Mouse (Mus musculus): ENCODE data around the gene Dhcr24. TPM values are rescaled to one million over a fixed set of nuclear protein-coding genes. Genes with fewer than 3 reads are reported as not detected.

The Dhcr24 gene
- 76.3 and 86.4 TPM in 2 replicates for polyA plus RNA-seq (2012; rRNA removed)

GRCm38 (mm10) chr4:106560846-106561781, at the start of gene Dhcr24:
Gene Dhcr24, plus strand, starts transcription at chr4:106561038.
- Histone ChIP-seq H3K4me1 (ENCODE audit: control insufficient read depth, insufficient read depth, low read length) (peaks cover 6% of the 10 kb centered on the region), H3K4me3 (replicated peaks; ENCODE audit: insufficient read depth, low read depth, low read length) (peak within 1 kb of the TSS; percentile 90), H3K27ac (ENCODE audit: insufficient read depth, low read length) (no peak within 1 kb of the TSS), H3K27me3 (ENCODE audit: control insufficient read depth, insufficient read depth, low read length) (no peaks in the 10 kb centered on the region)
- peak; percentile 57 for TF ChIP-seq POLR2A (IDR thresholded peaks at IDR 0.05; ENCODE audit: borderline replicate concordance, insufficient read depth, low read length)
- TF ChIP-seq CTCF (IDR thresholded peaks at IDR 0.05; ENCODE audit: borderline replicate concordance, insufficient read depth, low read depth, low read length) = no peak
- 1% methylated on average over 89 of the region's 89 CpGs for WGBS
- peak; percentile 93 to 94 for DNase-seq

- H3K27ac ChIP-seq (ENCODE audit: insufficient read depth, low read length) = no peak overlapping the region
- no peak for DNase-seq
- TF ChIP-seq POLR2A (IDR thresholded peaks at IDR 0.05; ENCODE audit: borderline replicate concordance, insufficient read depth, low read length) (no peak), CTCF (IDR thresholded peaks at IDR 0.05; ENCODE audit: borderline replicate concordance, insufficient read depth, low read depth, low read length) (no peak)
- H3K27me3 ChIP-seq (ENCODE audit: control insufficient read depth, insufficient read depth, low read length) = no peaks in the 10 kb centered on the region
- no peaks in the 10 kb centered on the region for H3K4me1 ChIP-seq (ENCODE audit: control insufficient read depth, insufficient read depth, low read length)
- H3K4me3 ChIP-seq (replicated peaks; ENCODE audit: insufficient read depth, low read depth, low read length) = no peak overlapping the region
- 53% methylated on average over 6 of the region's 6 CpGs for WGBS
Measured at GRCm38 (mm10) chr4:106514606-106515005, 46.2 kb upstream of the Dhcr24 start.

GRCm38 (mm10) chr4:106522547-106522946, 38.3 kb upstream of the Dhcr24 start:
- Histone ChIP-seq H3K27me3 (ENCODE audit: control insufficient read depth, insufficient read depth, low read length) (no peaks in the 10 kb centered on the region), H3K27ac (ENCODE audit: insufficient read depth, low read length) (no peak overlapping the region), H3K4me1 (ENCODE audit: control insufficient read depth, insufficient read depth, low read length) (no peaks in the 10 kb centered on the region), H3K4me3 (replicated peaks; ENCODE audit: insufficient read depth, low read depth, low read length) (no peak overlapping the region)
- no peak for DNase-seq
- TF ChIP-seq CTCF (IDR thresholded peaks at IDR 0.05; ENCODE audit: borderline replicate concordance, insufficient read depth, low read depth, low read length) = no peak
- no peak for TF ChIP-seq POLR2A (IDR thresholded peaks at IDR 0.05; ENCODE audit: borderline replicate concordance, insufficient read depth, low read length)
- WGBS = 85% methylated on average over 3 of the region's 3 CpGs

GRCm38 (mm10) chr4:106524131-106524530, 36.7 kb upstream of the Dhcr24 start:
- Histone ChIP-seq H3K4me3 (replicated peaks; ENCODE audit: insufficient read depth, low read depth, low read length) (no peak overlapping the region), H3K27me3 (ENCODE audit: control insufficient read depth, insufficient read depth, low read length) (no peaks in the 10 kb centered on the region), H3K4me1 (ENCODE audit: control insufficient read depth, insufficient read depth, low read length) (no peaks in the 10 kb centered on the region), H3K27ac (ENCODE audit: insufficient read depth, low read length) (no peak overlapping the region)
- 78% methylated on average over 2 of the region's 2 CpGs for WGBS
- TF ChIP-seq POLR2A (IDR thresholded peaks at IDR 0.05; ENCODE audit: borderline replicate concordance, insufficient read depth, low read length) (no peak), CTCF (IDR thresholded peaks at IDR 0.05; ENCODE audit: borderline replicate concordance, insufficient read depth, low read depth, low read length) (no peak)
- no peak for DNase-seq

- Histone ChIP-seq H3K27me3 (ENCODE audit: control insufficient read depth, insufficient read depth, low read length) (no peaks in the 10 kb centered on the region), H3K4me3 (replicated peaks; ENCODE audit: insufficient read depth, low read depth, low read length) (no peak overlapping the region), H3K4me1 (ENCODE audit: control insufficient read depth, insufficient read depth, low read length) (no peaks in the 10 kb centered on the region), H3K27ac (ENCODE audit: insufficient read depth, low read length) (no peak overlapping the region)
- 82% methylated on average over 2 of the region's 2 CpGs for whole genome bisulfite sequencing
- DNase-seq = no peak
- TF ChIP-seq CTCF (IDR thresholded peaks at IDR 0.05; ENCODE audit: borderline replicate concordance, insufficient read depth, low read depth, low read length) = no peak
- TF ChIP-seq POLR2A (IDR thresholded peaks at IDR 0.05; ENCODE audit: borderline replicate concordance, insufficient read depth, low read length) = no peak
Measured at GRCm38 (mm10) chr4:106525001-106525400, 35.8 kb upstream of the Dhcr24 start.

- TF ChIP-seq CTCF (IDR thresholded peaks at IDR 0.05; ENCODE audit: borderline replicate concordance, insufficient read depth, low read depth, low read length) (no peak; the same call in 1 of the 2 replicates), POLR2A (IDR thresholded peaks at IDR 0.05; ENCODE audit: borderline replicate concordance, insufficient read depth, low read length) (no peak)
- no peak overlapping the region for H3K4me3 ChIP-seq (replicated peaks; ENCODE audit: insufficient read depth, low read depth, low read length)
- no peak for DNase-seq
- H3K27ac ChIP-seq (ENCODE audit: insufficient read depth, low read length) = no peak overlapping the region
- WGBS = 71% methylated on average over 7 of the region's 7 CpGs
- H3K4me1 ChIP-seq (ENCODE audit: control insufficient read depth, insufficient read depth, low read length) = no peaks in the 10 kb centered on the region
- no peaks in the 10 kb centered on the region for H3K27me3 ChIP-seq (ENCODE audit: control insufficient read depth, insufficient read depth, low read length)
Measured at GRCm38 (mm10) chr4:106527856-106528547, 32.8 kb upstream of the Dhcr24 start.

GRCm38 (mm10) chr4:106529375-106530112, 31.3 kb upstream of the Dhcr24 start:
- no peak overlapping the region for H3K27ac ChIP-seq (ENCODE audit: insufficient read depth, low read length)

More at GRCm38 (mm10) chr4:106529375-106530112, 31.3 kb upstream of the Dhcr24 start:
- 7% methylated on average over 17 of the region's 17 CpGs for WGBS
- DNase-seq = peak; percentile 85 to 89
- Histone ChIP-seq H3K4me1 (ENCODE audit: control insufficient read depth, insufficient read depth, low read length) (no peaks in the 10 kb centered on the region), H3K4me3 (replicated peaks; ENCODE audit: insufficient read depth, low read depth, low read length) (peak overlapping the region; percentile 3), H3K27me3 (ENCODE audit: control insufficient read depth, insufficient read depth, low read length) (no peaks in the 10 kb centered on the region)
- TF ChIP-seq CTCF (IDR thresholded peaks at IDR 0.05; ENCODE audit: borderline replicate concordance, insufficient read depth, low read depth, low read length) (peak; percentile 100), POLR2A (IDR thresholded peaks at IDR 0.05; ENCODE audit: borderline replicate concordance, insufficient read depth, low read length) (no peak)
